Mouse (Mus musculus): ENCODE results near the gene Gapdh.
A peak's percentile ranks its signal among the peaks of the same experiment; 100 is the strongest.

Gapdh gene

DNA sequence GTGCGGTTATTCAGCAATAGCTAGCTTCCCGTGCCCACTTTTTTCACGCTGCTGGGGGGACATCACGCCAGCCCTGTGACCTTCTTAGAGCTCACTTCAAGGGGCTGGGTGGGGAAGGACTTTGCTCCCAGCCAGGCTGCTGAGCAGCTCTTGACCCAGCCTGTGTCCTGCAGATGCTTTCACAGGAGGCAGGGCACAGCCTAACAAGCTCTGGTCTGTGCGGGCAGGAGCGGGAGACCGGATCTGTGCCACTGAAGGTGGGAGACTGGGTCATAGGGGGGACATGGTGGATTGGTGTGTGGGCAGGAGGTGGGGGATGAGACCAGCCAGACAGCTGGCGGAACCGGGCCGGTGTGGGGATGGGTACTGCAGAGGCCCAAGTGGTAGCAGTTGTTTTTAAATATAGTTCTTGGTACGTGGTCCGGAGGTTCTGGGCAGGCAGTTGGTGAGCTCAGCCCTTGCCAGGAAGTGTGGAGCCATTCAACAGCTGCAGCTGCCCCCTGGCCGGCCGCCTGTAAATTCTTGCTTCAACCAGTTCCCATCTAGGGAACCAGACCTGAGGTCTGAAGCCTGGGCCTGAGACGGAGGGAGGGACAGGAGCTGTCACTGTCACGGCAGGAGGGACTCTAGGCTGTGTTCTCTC lies 17.2 kb downstream of the Gapdh start:
- DNase-seq (ENCODE audit: low read depth, low spot score), result no peak

DNA sequence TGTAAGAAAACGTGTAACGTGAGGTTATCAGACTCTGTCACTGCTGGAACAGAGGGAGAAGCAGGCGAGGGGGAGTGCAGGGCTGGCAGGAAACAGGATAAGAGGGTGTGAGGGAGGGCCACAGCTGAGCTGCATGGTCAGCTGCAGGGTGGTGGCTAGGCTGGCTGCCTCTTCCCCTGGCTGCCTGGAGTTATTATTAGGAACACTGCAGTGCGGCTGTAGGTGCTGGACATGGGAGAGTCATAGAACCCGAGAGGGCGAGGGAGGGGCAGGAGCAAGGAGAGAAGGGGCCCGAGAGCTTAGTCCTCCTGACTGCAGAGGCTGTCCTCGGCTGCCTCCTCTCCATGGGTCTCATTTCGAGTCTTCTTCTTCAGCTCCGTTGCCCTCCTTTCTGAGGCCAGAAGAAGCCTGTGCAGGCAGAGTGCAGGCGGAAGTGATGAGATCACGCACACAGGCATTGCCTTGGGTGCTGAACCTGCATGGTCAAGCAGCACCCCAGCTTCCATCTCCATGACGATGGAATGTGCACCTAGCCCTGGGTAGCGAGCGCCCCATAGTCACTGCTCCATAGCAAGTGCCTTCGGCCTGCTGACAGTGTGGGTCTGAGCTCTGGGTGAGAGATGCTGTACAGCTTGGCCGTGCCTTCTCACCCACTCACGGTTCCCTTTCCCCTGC lies 17.9 kb downstream of the Gapdh start:
- DNase-seq (ENCODE audit: low read depth, low spot score), result no peak

DNA sequence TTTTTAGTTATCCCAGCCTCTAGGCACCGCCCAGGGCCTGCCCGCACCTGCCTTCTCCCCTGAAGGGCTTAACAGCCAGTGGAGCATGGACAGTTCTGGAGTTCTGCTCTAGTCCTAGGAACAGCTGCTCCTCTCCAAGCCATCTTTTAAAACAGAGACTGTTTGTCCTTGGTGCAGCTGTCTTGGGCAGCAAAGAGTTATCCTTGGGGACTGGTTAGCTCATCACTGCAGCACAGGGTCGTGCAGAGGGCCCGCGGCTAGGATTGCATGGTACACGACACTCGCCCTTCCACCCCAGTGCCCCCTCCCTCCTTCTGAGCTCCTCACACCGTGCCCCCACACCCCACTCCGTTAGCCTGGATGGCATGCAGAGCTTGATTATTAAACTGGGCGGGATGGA lies 18.9 kb downstream of the Gapdh start:
- DNase-seq (ENCODE audit: low read depth, low spot score), result no peak

DNA sequence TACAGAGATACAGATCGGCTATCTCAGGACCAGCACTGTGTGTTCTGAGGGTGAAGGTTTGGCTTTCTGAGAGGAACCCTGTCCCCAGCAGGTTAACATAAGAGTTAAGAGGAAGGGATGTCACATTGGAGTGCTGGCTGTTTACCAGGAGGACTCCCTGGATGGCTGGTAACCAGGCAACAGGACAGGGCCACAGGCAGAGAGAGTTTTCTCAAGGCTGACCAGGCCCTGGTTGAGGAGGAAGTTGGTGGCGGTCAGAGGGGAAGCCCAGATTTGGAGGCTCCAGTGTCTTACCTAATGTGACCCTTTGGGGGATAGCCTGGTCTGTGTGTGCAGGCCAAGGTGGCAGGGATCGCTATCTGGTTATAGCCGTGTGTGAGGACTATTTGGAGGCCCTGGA lies 19.5 kb downstream of the Gapdh start:
- DNase-seq (ENCODE audit: low read depth, low spot score), result peak; percentile 38

DNA sequence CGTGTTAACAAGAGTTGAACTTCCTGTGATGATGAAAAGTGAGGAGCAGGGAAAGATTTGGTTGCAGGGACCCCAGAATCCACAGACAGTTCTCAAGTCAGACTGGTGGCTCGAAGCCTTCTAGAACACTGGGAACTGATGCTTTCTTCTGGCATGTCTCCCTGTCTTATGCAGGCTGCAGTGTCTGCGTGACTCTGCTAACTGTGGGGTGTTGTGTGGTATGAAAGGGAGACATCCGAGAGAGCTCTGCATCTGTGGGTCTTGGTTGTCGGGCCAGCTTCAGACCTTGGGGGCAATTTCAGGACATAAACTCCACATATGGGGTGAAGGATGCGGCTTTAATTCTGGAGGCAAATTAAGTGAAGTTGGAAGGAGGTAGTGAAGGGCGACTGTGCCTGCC lies 20.1 kb downstream of the Gapdh start:
- DNase-seq (ENCODE audit: low read depth, low spot score), result peak; percentile 40

DNA sequence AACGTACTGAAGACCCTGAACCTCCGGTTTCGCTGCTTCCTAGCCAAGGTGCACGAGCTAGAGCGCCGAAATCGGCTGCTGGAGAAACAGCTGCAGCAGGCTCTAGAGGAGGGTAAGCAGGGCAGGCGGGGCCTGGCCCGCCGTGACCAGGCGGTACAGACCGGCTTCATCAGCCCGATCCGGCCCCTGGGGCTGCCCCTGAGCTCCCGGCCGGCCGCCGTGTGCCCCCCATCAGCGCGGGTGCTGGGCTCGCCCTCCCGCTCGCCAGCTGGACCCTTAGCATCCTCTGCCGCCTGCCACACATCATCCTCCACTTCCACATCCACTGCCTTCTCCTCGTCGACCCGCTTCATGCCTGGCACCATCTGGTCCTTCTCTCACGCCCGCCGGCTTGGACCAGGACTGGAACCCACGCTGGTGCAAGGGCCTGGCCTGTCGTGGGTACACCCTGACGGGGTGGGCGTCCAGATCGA lies 20.8 kb downstream of the Gapdh start:
- peak; percentile 37 for DNase-seq (ENCODE audit: low read depth, low spot score)

DNA sequence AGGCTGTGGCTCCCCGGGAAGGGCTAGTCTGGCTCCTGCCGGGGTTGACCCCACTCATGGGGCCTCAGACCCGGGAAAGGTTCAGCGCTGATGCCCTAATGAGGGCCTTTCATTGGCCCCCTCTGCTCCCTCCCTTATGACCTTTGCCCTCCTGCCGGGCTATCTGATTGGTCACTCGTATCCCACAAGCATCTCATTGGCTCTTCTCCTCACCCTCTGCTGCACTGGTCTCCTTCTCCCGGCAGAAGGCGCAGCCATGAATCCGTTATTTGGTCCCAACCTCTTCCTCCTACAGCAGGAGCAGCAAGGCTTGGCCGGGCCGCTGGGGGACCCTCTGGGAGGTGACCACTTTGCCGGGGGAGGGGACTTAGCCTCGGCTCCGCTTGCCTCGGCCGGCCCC lies 21.3 kb downstream of the Gapdh start, which contains the start of gene Iffo1:
Gene Iffo1, plus strand, starts transcription at position 241 of the 400 bp plus-strand sequence.
- peak; percentile 97 for DNase-seq (ENCODE audit: low read depth, low spot score)

DNA sequence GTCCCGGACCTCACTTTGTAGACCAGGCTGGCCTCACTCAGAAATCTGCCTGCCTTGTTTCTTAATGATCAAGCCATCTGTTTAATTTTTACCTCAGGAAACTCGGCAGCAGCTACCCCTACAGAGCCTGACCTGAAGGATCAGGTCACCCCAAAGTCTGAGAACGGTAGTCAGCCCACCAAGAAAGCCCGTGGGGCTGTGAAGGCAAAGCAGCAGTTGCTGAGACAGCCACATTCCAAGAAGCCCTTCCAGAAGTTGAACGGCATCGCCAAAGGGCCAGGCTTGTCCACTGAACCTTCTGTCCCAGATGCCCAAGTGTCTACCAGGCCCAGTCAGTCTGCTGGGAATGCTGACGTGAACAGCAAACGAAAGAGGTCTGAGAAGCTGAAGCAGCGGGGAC lies 22.4 kb downstream of the Gapdh start:
- no peak for DNase-seq (ENCODE audit: low read depth, low spot score)

DNA sequence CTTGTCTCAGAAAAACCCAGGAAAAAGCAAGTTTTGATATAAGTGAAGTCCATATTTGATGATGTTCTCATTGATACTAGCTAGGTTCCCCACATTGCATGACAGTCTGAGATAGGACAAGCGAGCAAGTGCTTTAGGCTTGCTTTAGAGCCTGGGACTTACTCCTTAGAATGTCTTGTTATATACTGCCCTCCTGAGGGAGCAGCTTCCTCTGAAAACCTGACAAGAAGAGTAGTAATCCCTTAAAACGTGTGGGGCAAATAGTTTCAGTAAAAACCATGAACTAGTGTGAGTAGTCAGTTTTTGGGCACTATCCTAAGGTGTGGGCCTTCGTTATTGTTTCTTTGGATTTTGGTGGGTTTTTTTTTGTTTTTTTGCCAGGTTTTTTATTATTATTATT lies 23.1 kb downstream of the Gapdh start:
- peak; percentile 66 for DNase-seq (ENCODE audit: low read depth, low spot score)

DNA sequence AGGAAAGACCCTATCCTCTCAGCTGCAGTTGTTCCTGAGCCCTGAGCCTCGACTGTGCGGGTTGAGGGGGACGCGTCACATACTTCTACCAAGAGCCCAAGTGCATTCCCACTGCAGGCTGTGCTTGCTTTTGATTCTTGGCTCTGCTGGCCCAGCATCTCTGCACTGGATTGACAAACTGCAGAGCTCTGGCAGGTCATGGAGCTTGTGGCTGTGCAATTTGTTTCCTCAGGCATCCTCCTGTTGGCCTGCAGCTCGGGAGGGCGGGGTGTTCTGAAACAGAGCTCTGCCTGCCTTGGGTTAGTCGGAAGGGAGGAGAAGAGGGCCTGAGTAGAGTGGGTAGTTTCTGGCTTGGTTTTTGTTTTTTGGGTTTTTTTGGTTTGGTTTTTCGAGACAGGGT lies 23.8 kb downstream of the Gapdh start:
- DNase-seq (ENCODE audit: low read depth, low spot score), result no peak

DNA sequence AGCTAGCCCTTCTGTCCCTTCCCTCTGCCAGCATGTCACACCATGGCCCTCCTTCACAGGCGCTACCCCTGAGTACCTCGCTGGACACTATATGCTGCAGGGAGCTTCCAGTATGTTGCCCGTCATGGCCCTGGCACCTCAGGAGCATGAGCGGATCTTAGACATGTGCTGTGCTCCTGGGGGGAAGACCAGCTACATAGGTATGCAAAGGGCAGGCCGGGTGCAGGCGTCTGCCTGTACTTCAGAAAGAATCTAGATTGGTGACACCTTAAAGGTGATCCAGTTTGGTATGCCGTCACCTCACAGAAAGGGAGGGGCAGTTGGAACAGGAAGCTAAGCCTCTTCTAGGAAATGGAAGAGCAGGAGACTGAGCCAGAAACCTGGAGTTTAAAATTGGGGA lies 26.5 kb downstream of the Gapdh start:
- no peak for DNase-seq (ENCODE audit: low read depth, low spot score)

DNA sequence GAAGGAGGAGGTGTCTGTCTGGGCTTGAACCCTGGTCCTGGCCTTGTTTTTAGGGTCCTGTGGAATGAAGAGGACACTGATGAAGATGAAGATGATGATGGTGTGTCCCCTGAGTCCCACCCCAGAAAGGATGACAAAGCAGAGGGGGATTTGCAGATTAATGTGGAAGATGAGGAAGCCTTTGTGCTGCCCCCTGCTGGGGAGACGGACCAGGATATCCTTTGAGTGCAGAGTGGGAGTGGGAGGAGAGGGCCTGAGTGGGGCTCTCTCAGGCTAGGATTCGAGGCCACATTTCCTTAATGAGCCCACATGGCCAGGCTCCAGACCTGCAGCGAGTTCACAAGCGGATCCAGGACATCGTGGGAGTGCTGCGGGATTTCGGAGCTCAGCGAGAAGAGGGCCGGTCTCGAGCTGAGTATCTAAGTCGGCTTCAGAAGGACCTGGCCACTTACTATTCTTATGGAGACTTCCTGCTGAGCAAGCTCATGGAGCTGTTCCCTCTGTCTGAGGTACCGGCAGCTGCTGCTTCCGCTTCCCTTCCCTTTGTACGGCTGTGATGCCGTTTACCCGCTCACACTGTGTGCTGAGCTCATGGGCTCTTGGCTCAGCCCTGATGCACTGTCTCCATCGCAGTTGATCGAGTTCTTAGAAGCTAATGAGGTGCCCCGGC lies 29.1 kb downstream of the Gapdh start:
- DNase-seq (ENCODE audit: low read depth, low spot score), result peak; percentile 68

DNA sequence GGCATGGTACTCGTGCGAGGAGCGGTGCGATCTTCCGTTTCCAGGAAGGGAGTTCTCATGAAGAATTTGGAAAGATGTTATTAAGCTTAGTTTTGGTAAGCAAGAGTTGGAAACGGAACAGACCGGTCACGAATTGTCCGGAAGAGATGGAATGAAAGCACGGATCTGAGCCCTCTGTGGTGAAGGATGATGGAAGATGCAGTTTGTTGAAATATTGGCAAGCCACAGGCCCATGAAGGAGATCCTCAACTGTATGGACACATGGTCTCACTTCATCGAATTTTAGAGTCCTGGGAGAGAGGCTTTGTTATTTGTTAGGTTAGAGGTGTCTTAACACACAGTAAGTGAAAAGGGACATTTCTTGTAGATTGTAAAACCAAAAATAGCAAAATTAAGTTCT lies 33.8 kb downstream of the Gapdh start:
- peak; percentile 32 for DNase-seq (ENCODE audit: low read depth, low spot score)

- peak; percentile 97 for DNase-seq (ENCODE audit: low read depth, low spot score)
Observed at GRCm38 (mm10) chr6:125131302-125132156, 34.7 kb downstream of the Gapdh start, which contains the start of gene Nop2. Gene Nop2, plus strand, starts transcription at chr6:125131909.

- no peak for DNase-seq (ENCODE audit: low read depth, low spot score)
Observed at GRCm38 (mm10) chr6:125129710-125130402, 36.4 kb downstream of the Gapdh start.

- DNase-seq (ENCODE audit: low read depth, low spot score), result no peak
Observed at GRCm38 (mm10) chr6:125128724-125129123, 37.5 kb downstream of the Gapdh start.

- no peak for DNase-seq (ENCODE audit: low read depth, low spot score)
Observed at GRCm38 (mm10) chr6:125119387-125119786, 46.9 kb downstream of the Gapdh start.

DNA sequence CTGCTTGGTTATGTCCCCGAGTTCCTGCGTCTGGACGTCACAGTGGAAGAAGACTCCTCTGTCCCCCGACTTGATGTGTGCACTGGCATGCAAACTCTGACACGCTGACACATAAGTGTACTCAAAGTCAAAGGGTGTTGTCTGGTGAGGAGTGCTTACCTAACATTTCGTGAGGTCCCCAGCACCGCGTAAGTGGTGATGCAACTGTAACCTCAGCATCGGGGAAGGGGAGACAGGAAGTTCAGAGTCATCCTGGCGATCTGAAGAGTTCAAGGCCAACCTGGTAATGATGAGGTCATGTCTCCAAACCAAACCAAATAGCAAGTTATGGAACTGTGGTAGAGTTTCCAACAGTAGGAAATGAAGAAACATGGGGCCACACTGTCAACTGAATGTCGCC lies 53.7 kb downstream of the Gapdh start:
- DNase-seq (ENCODE audit: low read depth, low spot score), result no peak

All from 3T3-L1 (cell line).